Mouse (Mus musculus): ENCODE measurements at regions not wholly inside any gene's neighbourhood (a gene's known extent, or its start where the extent isn't known, plus 50 kb on each side); places are given as distances from the start of the nearest gene placed in this dataset.

- no peaks in the 10 kb centered on the region for H3K4me1 ChIP-seq (replicated peaks; ENCODE audit: control insufficient read depth, insufficient read depth, low read length)
- no peaks in the 10 kb centered on the region for H3K36me3 ChIP-seq (ENCODE audit: control insufficient read depth, insufficient read depth, low read length)
- H3K9ac ChIP-seq (ENCODE audit: low read length): no peak overlapping the region
- no peaks in the 10 kb centered on the region for H3K9me3 ChIP-seq (ENCODE audit: control insufficient read depth, low read length)
- H3K4me2 ChIP-seq (ENCODE audit: low read length): no peak overlapping the region
- no peak overlapping the region for H3K27ac ChIP-seq (ENCODE audit: low read depth)
- 66% methylated on average over 13 of the region's 13 CpGs for WGBS
- ATAC-seq (replicated peaks; ENCODE audit: low FRiP score, low TSS enrichment, low read depth) (no peak), DNase-seq (ENCODE audit: low spot score) (no peak)
- no peak overlapping the region for H3K4me3 ChIP-seq (ENCODE audit: low read depth, low read length)
- no peaks in the 10 kb centered on the region for H3K27me3 ChIP-seq (replicated peaks; ENCODE audit: control insufficient read depth, insufficient read depth, low read length)
These were observed 682.7 kb downstream of the Gm9195 start for GRCm38 (mm10) chr14:71808863-71809487.

DNA sequence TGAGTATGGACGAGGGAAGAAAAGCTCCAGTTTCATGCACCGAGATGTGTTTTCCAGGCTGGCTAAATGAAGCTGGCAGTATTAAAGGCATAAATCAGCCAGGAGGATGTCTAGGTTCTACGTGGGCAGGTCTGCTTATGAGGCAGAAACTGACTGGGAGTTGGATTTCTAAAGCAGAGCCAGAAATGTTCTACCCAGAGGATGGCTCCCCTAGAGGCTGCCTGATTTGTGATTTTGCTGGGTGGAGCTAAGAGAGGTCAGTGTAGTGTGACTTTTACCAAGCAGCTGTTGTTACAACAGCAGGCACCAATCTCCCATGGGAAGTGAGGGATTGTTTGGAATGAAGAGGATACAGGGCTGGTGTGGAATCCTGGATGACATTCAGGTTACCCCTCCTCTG lies 686.0 kb downstream of the Gm9195 start:
- H3K4me2 ChIP-seq (ENCODE audit: low read length): no peak overlapping the region
- WGBS: 42% methylated on average over 3 of the region's 3 CpGs
- H3K36me3 ChIP-seq (ENCODE audit: control insufficient read depth, insufficient read depth, low read length): no peaks in the 10 kb centered on the region
- H3K9ac ChIP-seq (ENCODE audit: low read length): no peak overlapping the region
- H3K4me3 ChIP-seq (ENCODE audit: low read depth, low read length): no peak overlapping the region
- no peaks in the 10 kb centered on the region for H3K9me3 ChIP-seq (ENCODE audit: control insufficient read depth, low read length)
- H3K27ac ChIP-seq (ENCODE audit: low read depth): no peak overlapping the region
- DNase-seq (ENCODE audit: low spot score) (no peak), ATAC-seq (replicated peaks; ENCODE audit: low FRiP score, low TSS enrichment, low read depth) (no peak)
- H3K27me3 ChIP-seq (replicated peaks; ENCODE audit: control insufficient read depth, insufficient read depth, low read length): no peaks in the 10 kb centered on the region
- H3K4me1 ChIP-seq (replicated peaks; ENCODE audit: control insufficient read depth, insufficient read depth, low read length): no peaks in the 10 kb centered on the region

GRCm38 (mm10) chr14:71799861-71800260 lies 691.8 kb downstream of the Gm9195 start:
- DNase-seq (ENCODE audit: low spot score) (no peak), ATAC-seq (replicated peaks; ENCODE audit: low FRiP score, low TSS enrichment, low read depth) (no peak)
- 64% methylated on average over 4 of the region's 4 CpGs for WGBS

GRCm38 (mm10) chr14:71795713-71796112 lies 695.9 kb downstream of the Gm9195 start:
- ATAC-seq (replicated peaks; ENCODE audit: low FRiP score, low TSS enrichment, low read depth): no peak

More at GRCm38 (mm10) chr14:71799861-71800260, 691.8 kb downstream of the Gm9195 start:
- Histone ChIP-seq H3K27ac (ENCODE audit: low read depth) (no peak overlapping the region), H3K4me3 (ENCODE audit: low read depth, low read length) (no peak overlapping the region), H3K36me3 (ENCODE audit: control insufficient read depth, insufficient read depth, low read length) (no peaks in the 10 kb centered on the region), H3K9ac (ENCODE audit: low read length) (no peak overlapping the region), H3K27me3 (replicated peaks; ENCODE audit: control insufficient read depth, insufficient read depth, low read length) (no peaks in the 10 kb centered on the region), H3K4me1 (replicated peaks; ENCODE audit: control insufficient read depth, insufficient read depth, low read length) (no peaks in the 10 kb centered on the region), H3K9me3 (ENCODE audit: control insufficient read depth, low read length) (no peaks in the 10 kb centered on the region), H3K4me2 (ENCODE audit: low read length) (no peak overlapping the region)

DNA sequence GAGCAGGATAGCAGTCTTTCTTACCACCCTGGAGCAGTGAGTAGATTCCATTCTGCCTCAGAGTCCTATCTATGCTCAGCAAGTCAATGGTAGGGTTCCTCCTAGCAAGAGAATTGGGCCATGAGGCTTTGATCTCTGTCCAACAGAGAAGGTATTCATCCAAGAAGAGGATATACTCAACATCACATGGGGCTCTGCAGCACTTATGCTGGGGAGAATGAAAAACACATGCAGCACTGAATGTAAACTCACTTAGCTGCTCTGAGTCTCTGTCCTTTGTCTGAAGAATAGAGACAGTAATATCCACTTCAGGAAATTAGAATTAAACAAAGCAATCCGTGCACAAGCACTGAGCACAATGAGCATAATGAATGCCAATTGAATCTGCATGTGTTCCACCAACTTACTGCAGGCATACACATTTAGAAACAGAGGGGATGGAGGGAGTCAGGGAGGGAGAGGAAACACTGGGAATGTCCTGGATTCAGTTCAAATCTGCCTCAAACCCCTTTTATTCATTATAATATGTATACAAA lies 714.6 kb downstream of the Gm9195 start:
- Histone ChIP-seq H3K36me3 (ENCODE audit: control insufficient read depth, insufficient read depth, low read length) (no peaks in the 10 kb centered on the region), H3K9me3 (ENCODE audit: control insufficient read depth, low read length) (no peaks in the 10 kb centered on the region), H3K4me3 (ENCODE audit: low read depth, low read length) (no peak overlapping the region), H3K4me1 (replicated peaks; ENCODE audit: control insufficient read depth, insufficient read depth, low read length) (no peaks in the 10 kb centered on the region), H3K27ac (ENCODE audit: low read depth) (no peak overlapping the region), H3K9ac (ENCODE audit: low read length) (no peak overlapping the region), H3K27me3 (replicated peaks; ENCODE audit: control insufficient read depth, insufficient read depth, low read length) (no peaks in the 10 kb centered on the region), H3K4me2 (ENCODE audit: low read length) (no peak overlapping the region)
- DNase-seq (ENCODE audit: low spot score) (no peak), ATAC-seq (replicated peaks; ENCODE audit: low FRiP score, low TSS enrichment, low read depth) (no peak)
- 20% methylated on average over 1 of the region's 1 CpGs for WGBS

More at GRCm38 (mm10) chr14:71795713-71796112, 695.9 kb downstream of the Gm9195 start:
- Histone ChIP-seq H3K4me2 (ENCODE audit: low read length) (no peak overlapping the region), H3K27me3 (replicated peaks; ENCODE audit: control insufficient read depth, insufficient read depth, low read length) (no peaks in the 10 kb centered on the region), H3K4me1 (replicated peaks; ENCODE audit: control insufficient read depth, insufficient read depth, low read length) (no peaks in the 10 kb centered on the region), H3K4me3 (ENCODE audit: low read depth, low read length) (no peak overlapping the region), H3K9ac (ENCODE audit: low read length) (no peak overlapping the region), H3K9me3 (ENCODE audit: control insufficient read depth, low read length) (no peaks in the 10 kb centered on the region), H3K36me3 (ENCODE audit: control insufficient read depth, insufficient read depth, low read length) (no peaks in the 10 kb centered on the region), H3K27ac (ENCODE audit: low read depth) (no peak overlapping the region)
- WGBS: 75% methylated on average over 3 of the region's 3 CpGs
- DNase-seq (ENCODE audit: low spot score): no peak

- Histone ChIP-seq H3K4me3 (ENCODE audit: low read depth, low read length) (no peak overlapping the region), H3K4me2 (ENCODE audit: low read length) (no peak overlapping the region), H3K27ac (ENCODE audit: low read depth) (no peak overlapping the region), H3K36me3 (ENCODE audit: control insufficient read depth, insufficient read depth, low read length) (no peaks in the 10 kb centered on the region), H3K9ac (ENCODE audit: low read length) (no peak overlapping the region), H3K27me3 (replicated peaks; ENCODE audit: control insufficient read depth, insufficient read depth, low read length) (no peaks in the 10 kb centered on the region), H3K4me1 (replicated peaks; ENCODE audit: control insufficient read depth, insufficient read depth, low read length) (no peaks in the 10 kb centered on the region), H3K9me3 (ENCODE audit: control insufficient read depth, low read length) (no peaks in the 10 kb centered on the region)
- DNase-seq (ENCODE audit: low spot score) (no peak), ATAC-seq (replicated peaks; ENCODE audit: low FRiP score, low TSS enrichment, low read depth) (no peak)
- WGBS: 93% methylated on average over 1 of the region's 1 CpGs
These were observed 724.8 kb downstream of the Gm9195 start for GRCm38 (mm10) chr14:71766856-71767255.

GRCm38 (mm10) chr14:71728542-71728941 lies 763.1 kb downstream of the Gm9195 start:
- no peak for DNase-seq (ENCODE audit: low spot score)
- Histone ChIP-seq H3K4me2 (ENCODE audit: low read length) (no peak overlapping the region), H3K27ac (ENCODE audit: low read depth) (no peak overlapping the region), H3K4me1 (replicated peaks; ENCODE audit: control insufficient read depth, insufficient read depth, low read length) (peaks cover 1% of the 10 kb centered on the region; the same call in 1 of the 2 replicates), H3K9me3 (ENCODE audit: control insufficient read depth, low read length) (no peaks in the 10 kb centered on the region), H3K4me3 (ENCODE audit: low read depth, low read length) (no peak overlapping the region), H3K36me3 (ENCODE audit: control insufficient read depth, insufficient read depth, low read length) (no peaks in the 10 kb centered on the region), H3K9ac (ENCODE audit: low read length) (no peak overlapping the region), H3K27me3 (replicated peaks; ENCODE audit: control insufficient read depth, insufficient read depth, low read length) (no peaks in the 10 kb centered on the region)
- no peak for ATAC-seq (replicated peaks; ENCODE audit: low FRiP score, low TSS enrichment, low read depth)
- WGBS: 92% methylated on average over 4 of the region's 4 CpGs

GRCm38 (mm10) chr14:71723526-71723925 lies 768.1 kb downstream of the Gm9195 start:
- no peaks in the 10 kb centered on the region for H3K9me3 ChIP-seq (ENCODE audit: control insufficient read depth, low read length)
- DNase-seq (ENCODE audit: low spot score): no peak
- H3K27me3 ChIP-seq (replicated peaks; ENCODE audit: control insufficient read depth, insufficient read depth, low read length): no peaks in the 10 kb centered on the region
- 30% methylated on average over 2 of the region's 2 CpGs for WGBS
- no peak overlapping the region for H3K9ac ChIP-seq (ENCODE audit: low read length)
- no peaks in the 10 kb centered on the region for H3K36me3 ChIP-seq (ENCODE audit: control insufficient read depth, insufficient read depth, low read length)
- no peak overlapping the region for H3K27ac ChIP-seq (ENCODE audit: low read depth)
- no peak for ATAC-seq (replicated peaks; ENCODE audit: low FRiP score, low TSS enrichment, low read depth)
- H3K4me3 ChIP-seq (ENCODE audit: low read depth, low read length): no peak overlapping the region
- H3K4me2 ChIP-seq (ENCODE audit: low read length): no peak overlapping the region
- H3K4me1 ChIP-seq (replicated peaks; ENCODE audit: control insufficient read depth, insufficient read depth, low read length): peaks cover 4% of the 10 kb centered on the region; the same call in 1 of the 2 replicates
